Mouse (Mus musculus) liver, postnatal 0 days (tissue): ENCODE results near the gene Gm13199.

ENCODE experiments used
- CTCF ChIP-seq: sonication (generic); IDR thresholded peaks from 2 replicates; pipeline ENCODE4 v1.5.1; 2016; ENCODE audit warnings: antibody characterized with exemption, low read depth
- EP300 ChIP-seq: IDR thresholded peaks from 2 replicates; pipeline ENCODE4 v1.6.1; 2016; ENCODE audit warnings: antibody characterized with exemption, low read depth, mild to moderate bottlenecking

- no peak for TF ChIP-seq CTCF
- TF ChIP-seq EP300 = no peak
Observed at GRCm38 (mm10) chr2:5888865-5889264, 26.1 kb upstream of the Gm13199 start.
